Mouse (Mus musculus) Muller cell, postnatal 12 days (primary cell): ENCODE measurements around the gene Fes.
A peak's percentile ranks its signal among the peaks of the same experiment; 100 is the strongest.
"Not testable (repeated sequence)": the region's sequence is repeated elsewhere in the genome, so short reads cannot be mapped to it uniquely, and the experiment has no call there.

ENCODE experiments used
- DNase-seq: peaks from one replicate; pipeline ENCODE4 v3.0.0-alpha.2; 2015; ENCODE audit errors: inconsistent ontology term

The Fes gene

GRCm38 (mm10) chr7:80405188-80405695, 17.5 kb upstream of the Fes start, which contains the start of gene Furin:
Gene Furin (minus strand): TSS chr7:80405436.
- DNase-seq = no peak

- DNase-seq = peak; percentile 68
Measured at GRCm38 (mm10) chr7:80404101-80404894, 16.6 kb upstream of the Fes start.

- peak; percentile 89 for DNase-seq
Measured at GRCm38 (mm10) chr7:80403551-80403950, 15.8 kb upstream of the Fes start.

- peak; percentile 85 for DNase-seq
Measured at GRCm38 (mm10) chr7:80402651-80403321, 15.0 kb upstream of the Fes start.

- peak; percentile 61 for DNase-seq
Measured at GRCm38 (mm10) chr7:80401860-80402641, 14.3 kb upstream of the Fes start.

GRCm38 (mm10) chr7:80401041-80401859, 13.5 kb upstream of the Fes start:
- peak; percentile 87 for DNase-seq

GRCm38 (mm10) chr7:80400571-80400970, 12.8 kb upstream of the Fes start:
- DNase-seq = no peak

- peak; percentile 54 for DNase-seq
Measured at GRCm38 (mm10) chr7:80400099-80400498, 12.4 kb upstream of the Fes start.

- no peak for DNase-seq
Measured at GRCm38 (mm10) chr7:80398654-80399444, 11.1 kb upstream of the Fes start.

GRCm38 (mm10) chr7:80397986-80398385, 10.2 kb upstream of the Fes start:
- no peak for DNase-seq

GRCm38 (mm10) chr7:80396427-80396826, 8.7 kb upstream of the Fes start:
- DNase-seq = not testable (repeated sequence)

GRCm38 (mm10) chr7:80394600-80394999, 6.9 kb upstream of the Fes start:
- DNase-seq = no peak

GRCm38 (mm10) chr7:80392119-80392518, 4.4 kb upstream of the Fes start:
- DNase-seq = no peak

- no peak for DNase-seq
Measured at GRCm38 (mm10) chr7:80387033-80387632, 613 bp downstream of the Fes start.

- DNase-seq = peak; percentile 87
Measured at GRCm38 (mm10) chr7:80386235-80386930, 1.4 kb downstream of the Fes start.

- no peak for DNase-seq
Measured at GRCm38 (mm10) chr7:80382919-80383318, 4.8 kb downstream of the Fes start.

- DNase-seq = no peak
Measured at GRCm38 (mm10) chr7:80379531-80379930, 8.2 kb downstream of the Fes start.

GRCm38 (mm10) chr7:80377471-80377870, 10.3 kb downstream of the Fes start:
- peak; percentile 56 for DNase-seq

GRCm38 (mm10) chr7:80376192-80376591, 11.6 kb downstream of the Fes start:
- DNase-seq = no peak
